Mouse (Mus musculus) G1E-ER4 (cell line): ENCODE data around the gene Pa2g4. TPM values are rescaled to one million over a fixed set of nuclear protein-coding genes. Genes with fewer than 3 reads are reported as not detected.

Experiments used
- GATA1 ChIP-seq: IDR thresholded peaks from one replicate; pipeline ENCODE4 v1.8.0; 2012; ENCODE audit warnings: low read length, inconsistent platforms
- polyA plus RNA-seq: library from polyadenylated mRNA; stranded (reverse); fragments of >175 nt; gene quantifications from 2 replicates; pipeline ENCODE4 v1.2.3, GENCODE M21; 2012

The Pa2g4 gene
- polyA plus RNA-seq, 1 experiment, result 631 TPM

GRCm38 (mm10) chr10:128516677-128517076 is 49.1 kb downstream of the Pa2g4 start:
- no peak for TF ChIP-seq GATA1

GRCm38 (mm10) chr10:128516029-128516428 is 49.8 kb downstream of the Pa2g4 start:
- no peak for TF ChIP-seq GATA1

- TF ChIP-seq GATA1, result no peak
Measured at GRCm38 (mm10) chr10:128515044-128515443, 50.7 kb downstream of the Pa2g4 start.

GRCm38 (mm10) chr10:128511761-128512160 is 54.0 kb downstream of the Pa2g4 start:
- no peak for TF ChIP-seq GATA1

- no peak for TF ChIP-seq GATA1
Measured at GRCm38 (mm10) chr10:128511189-128511588, 54.6 kb downstream of the Pa2g4 start.

GRCm38 (mm10) chr10:128510301-128510700 is 55.5 kb downstream of the Pa2g4 start:
- no peak for TF ChIP-seq GATA1

- no peak for TF ChIP-seq GATA1
Measured at GRCm38 (mm10) chr10:128509831-128510230, 56.0 kb downstream of the Pa2g4 start.

- TF ChIP-seq GATA1, result no peak
Measured at GRCm38 (mm10) chr10:128509203-128509602, 56.6 kb downstream of the Pa2g4 start.

GRCm38 (mm10) chr10:128508260-128508659 is 57.5 kb downstream of the Pa2g4 start:
- TF ChIP-seq GATA1, result no peak

Other genes with a start within 250 kb of the Pa2g4 start
- gene Cnpy2, start 243.5 kb downstream of the Pa2g4 start, polyA plus RNA-seq, result 83.4 and 115 TPM in 2 replicates
- gene Cs, start 228.3 kb downstream of the Pa2g4 start, polyA plus RNA-seq, result 16.3 and 53.3 TPM in 2 replicates
- gene Coq10a, start 197.0 kb downstream of the Pa2g4 start, polyA plus RNA-seq, result 8.7 and 15.8 TPM in 2 replicates
- gene Ankrd52, start 188.9 kb downstream of the Pa2g4 start, polyA plus RNA-seq, result 79.7 and 85.8 TPM in 2 replicates
- gene Slc39a5, start 164.8 kb downstream of the Pa2g4 start, polyA plus RNA-seq, result not detected in 2 replicates
- 226 and 249 TPM in 2 replicates for gene Nabp2, start 154.5 kb downstream of the Pa2g4 start, polyA plus RNA-seq
- gene Rnf41, start 154.3 kb downstream of the Pa2g4 start, polyA plus RNA-seq, result 11.6 and 14.5 TPM in 2 replicates
- 158 and 204 TPM in 2 replicates for gene Smarcc2, start 106.7 kb downstream of the Pa2g4 start, polyA plus RNA-seq
- gene Myl6, start 71.8 kb downstream of the Pa2g4 start, polyA plus RNA-seq, result 221 and 292 TPM in 2 replicates
- 18.5 and 18.8 TPM in 2 replicates for gene Myl6b, start 67.3 kb downstream of the Pa2g4 start, polyA plus RNA-seq
- 77.9 and 92.1 TPM in 2 replicates for gene Esyt1, start 40.1 kb downstream of the Pa2g4 start, polyA plus RNA-seq
- gene Zc3h10, start 18.2 kb downstream of the Pa2g4 start, polyA plus RNA-seq, result 18.8 and 21.2 TPM in 2 replicates
- 8,707 and 11,892 TPM in 2 replicates for gene Rpl41, start 16.7 kb downstream of the Pa2g4 start, polyA plus RNA-seq
- gene Erbb3, start 23.7 kb upstream of the Pa2g4 start, polyA plus RNA-seq, result 0.39 TPM in 2 replicates
- 1,312 and 5,477 TPM in 2 replicates for gene Rps26, start 60.8 kb upstream of the Pa2g4 start, polyA plus RNA-seq
- gene Ikzf4, start 80.0 kb upstream of the Pa2g4 start, polyA plus RNA-seq, result 2.7 and 3.6 TPM in 2 replicates
- 0.66 and 0.90 TPM in 2 replicates for gene Suox, start 108.1 kb upstream of the Pa2g4 start, polyA plus RNA-seq
- gene Rab5b, start 130.3 kb upstream of the Pa2g4 start, polyA plus RNA-seq, result 14.3 and 19.7 TPM in 2 replicates
- gene Pmel, start 138.2 kb upstream of the Pa2g4 start, polyA plus RNA-seq, result 0.10 and 0.18 TPM in 2 replicates
- 21.0 and 30.8 TPM in 2 replicates for gene Cdk2, start 139.0 kb upstream of the Pa2g4 start, polyA plus RNA-seq
- 0.12 TPM in 2 replicates for gene Dgka, start 178.9 kb upstream of the Pa2g4 start, polyA plus RNA-seq
- gene Pym1, start 181.9 kb upstream of the Pa2g4 start, polyA plus RNA-seq, result 166 TPM in 2 replicates
- gene Mmp19, start 224.9 kb upstream of the Pa2g4 start, polyA plus RNA-seq, result 0.02 TPM in 1 of 2 replicates, not detected in the other
- 9.6 and 12.6 TPM in 2 replicates for gene Dnajc14, start 238.1 kb upstream of the Pa2g4 start, polyA plus RNA-seq
- 1.2 and 1.6 TPM in 2 replicates for gene Tmem198b, start 238.4 kb upstream of the Pa2g4 start, polyA plus RNA-seq